Mouse (Mus musculus) stomach, embryonic 15.5 days (tissue): Measurements from ENCODE around the gene Dclk3. TPM values are rescaled to one million over a fixed set of nuclear protein-coding genes. Genes with fewer than 3 reads are reported as not detected.

Experiments
- ATAC-seq: fragments of 200-750 bp; cut with Nextera tagmentation; 2 replicates; pipeline ENCODE4 v1.8.0; 2017; ENCODE audit warnings: low read depth, moderate number of reproducible peaks, moderate TSS enrichment; ENCODE audit not compliant: insufficient read depth, low FRiP score
- H3K27ac ChIP-seq: fragments of 300-500 bp; sonication (generic); 2 replicates; pipeline ENCODE4 v1.5.1; 2015; ENCODE audit warnings: mild to moderate bottlenecking, inconsistent platforms
- H3K27me3 ChIP-seq: fragments of 300-500 bp; sonication (generic); replicated peaks from 2 replicates; pipeline ENCODE4 v1.6.1; 2015; ENCODE audit warnings: inconsistent platforms
- H3K36me3 ChIP-seq: fragments of 300-500 bp; sonication (generic); 2 replicates; pipeline ENCODE4 v1.6.1; 2015; ENCODE audit warnings: inconsistent platforms
- H3K4me1 ChIP-seq: fragments of 300-500 bp; sonication (generic); 2 replicates; pipeline ENCODE4 v1.6.1; 2015; ENCODE audit warnings: inconsistent platforms
- H3K4me2 ChIP-seq: fragments of 300-500 bp; sonication (generic); 2 replicates; pipeline ENCODE4 v1.6.1; 2015; ENCODE audit warnings: mild to moderate bottlenecking, inconsistent platforms
- H3K4me3 ChIP-seq: fragments of 300-500 bp; sonication (generic); replicated peaks from 2 replicates; pipeline ENCODE4 v1.5.1; 2015; ENCODE audit warnings: inconsistent platforms
- H3K9ac ChIP-seq: fragments of 300-500 bp; sonication (generic); 2 replicates; pipeline ENCODE4 v1.6.1; 2015; ENCODE audit warnings: inconsistent platforms
- H3K9me3 ChIP-seq: fragments of 300-500 bp; sonication (generic); 2 replicates; pipeline ENCODE4 v1.6.1; 2016; ENCODE audit warnings: inconsistent platforms
- WGBS: fragments of 180-500 bp; shearing (Covaris S2); methylation state at CpG from one replicate; pipeline ENCODE4 v1.1.7; 2015; 5-methylcytosine and 5-hydroxymethylcytosine counted together
- polyA plus RNA-seq: library from polyadenylated mRNA; unstranded; fragments of >200 nt; fragmentation: Nextera tagmentation; extraction: Ambion mirVana; gene quantifications from 2 replicates; pipeline ENCODE4 v1.2.1, GENCODE M21; 2015

Dclk3 gene
- polyA plus RNA-seq, 1 experiment from 2014 or later = 0.71 TPM

GRCm38 (mm10) chr9:111446204-111446603, 7.3 kb downstream of the Dclk3 start:
- Histone ChIP-seq H3K4me3 (no peak overlapping the region), H3K27me3 (no peaks in the 10 kb centered on the region), H3K36me3 (no peaks in the 10 kb centered on the region), H3K9me3 (no peaks in the 10 kb centered on the region), H3K4me1 (no peaks in the 10 kb centered on the region), H3K9ac (no peak overlapping the region), H3K27ac (no peak overlapping the region), H3K4me2 (no peak overlapping the region)
- no peak for ATAC-seq
- WGBS = 84% methylated on average over 2 of the region's 2 CpGs

- no peak for ATAC-seq
These were observed 10.1 kb downstream of the Dclk3 start for GRCm38 (mm10) chr9:111448976-111449375.

GRCm38 (mm10) chr9:111449880-111450279, 11.0 kb downstream of the Dclk3 start:
- 73% methylated on average over 5 of the region's 5 CpGs for WGBS
- H3K36me3 ChIP-seq = no peaks in the 10 kb centered on the region

More at GRCm38 (mm10) chr9:111448976-111449375, 10.1 kb downstream of the Dclk3 start:
- WGBS = 74% methylated on average over 2 of the region's 2 CpGs
- no peak overlapping the region for H3K27ac ChIP-seq
- no peak overlapping the region for H3K9ac ChIP-seq
- no peaks in the 10 kb centered on the region for H3K9me3 ChIP-seq
- H3K27me3 ChIP-seq = no peaks in the 10 kb centered on the region
- no peak overlapping the region for H3K4me2 ChIP-seq
- H3K4me3 ChIP-seq = no peak overlapping the region
- no peaks in the 10 kb centered on the region for H3K36me3 ChIP-seq
- H3K4me1 ChIP-seq = no peaks in the 10 kb centered on the region

GRCm38 (mm10) chr9:111450853-111451404, 12.0 kb downstream of the Dclk3 start:
- no peak overlapping the region for H3K9ac ChIP-seq
- H3K27ac ChIP-seq = no peak overlapping the region
- no peaks in the 10 kb centered on the region for H3K9me3 ChIP-seq
- no peaks in the 10 kb centered on the region for H3K27me3 ChIP-seq
- ATAC-seq = no peak
- no peaks in the 10 kb centered on the region for H3K4me1 ChIP-seq
- no peaks in the 10 kb centered on the region for H3K36me3 ChIP-seq
- H3K4me3 ChIP-seq = no peak overlapping the region
- 73% methylated on average over 12 of the region's 12 CpGs for WGBS
- H3K4me2 ChIP-seq = no peak overlapping the region

More at GRCm38 (mm10) chr9:111449880-111450279, 11.0 kb downstream of the Dclk3 start:
- Histone ChIP-seq H3K4me1 (no peaks in the 10 kb centered on the region), H3K9me3 (no peaks in the 10 kb centered on the region), H3K4me3 (no peak overlapping the region), H3K27me3 (no peaks in the 10 kb centered on the region), H3K27ac (no peak overlapping the region), H3K9ac (no peak overlapping the region), H3K4me2 (no peak overlapping the region)
- no peak for ATAC-seq

- no peak for ATAC-seq
- H3K4me2 ChIP-seq = no peak overlapping the region
- H3K27me3 ChIP-seq = no peaks in the 10 kb centered on the region
- no peaks in the 10 kb centered on the region for H3K4me1 ChIP-seq
- H3K9me3 ChIP-seq = no peaks in the 10 kb centered on the region
- no peak overlapping the region for H3K4me3 ChIP-seq
- no peak overlapping the region for H3K9ac ChIP-seq
- no peaks in the 10 kb centered on the region for H3K36me3 ChIP-seq
- 57% methylated on average over 3 of the region's 3 CpGs for WGBS
- H3K27ac ChIP-seq = no peak overlapping the region
These were observed 15.0 kb downstream of the Dclk3 start for GRCm38 (mm10) chr9:111453895-111454294.

GRCm38 (mm10) chr9:111457176-111457935, 18.5 kb downstream of the Dclk3 start:
- Histone ChIP-seq H3K4me1 (peaks cover 7% of the 10 kb centered on the region; the same call in 1 of the 2 replicates), H3K36me3 (no peaks in the 10 kb centered on the region), H3K4me3 (no peak overlapping the region), H3K4me2 (no peak overlapping the region), H3K9me3 (no peaks in the 10 kb centered on the region), H3K9ac (no peak overlapping the region), H3K27ac (no peak overlapping the region), H3K27me3 (no peaks in the 10 kb centered on the region)
- no peak for ATAC-seq
- WGBS = 77% methylated on average over 10 of the region's 10 CpGs

GRCm38 (mm10) chr9:111457936-111458310, 19.0 kb downstream of the Dclk3 start:
- Histone ChIP-seq H3K9me3 (no peaks in the 10 kb centered on the region), H3K27me3 (no peaks in the 10 kb centered on the region), H3K27ac (no peak overlapping the region), H3K9ac (no peak overlapping the region), H3K4me1 (peaks cover 7% of the 10 kb centered on the region; the same call in 1 of the 2 replicates), H3K4me2 (no peak overlapping the region), H3K36me3 (no peaks in the 10 kb centered on the region), H3K4me3 (no peak overlapping the region)
- no peak for ATAC-seq
- 77% methylated on average over 4 of the region's 4 CpGs for WGBS

GRCm38 (mm10) chr9:111459466-111459865, 20.6 kb downstream of the Dclk3 start:
- H3K36me3 ChIP-seq = no peaks in the 10 kb centered on the region
- H3K4me3 ChIP-seq = no peak overlapping the region
- H3K9me3 ChIP-seq = no peaks in the 10 kb centered on the region
- H3K4me2 ChIP-seq = no peak overlapping the region
- H3K27me3 ChIP-seq = no peaks in the 10 kb centered on the region
- no peak overlapping the region for H3K27ac ChIP-seq
- WGBS = 52% methylated on average over 8 of the region's 8 CpGs
- H3K4me1 ChIP-seq = peaks cover 7% of the 10 kb centered on the region; the same call in 1 of the 2 replicates
- no peak for ATAC-seq
- no peak overlapping the region for H3K9ac ChIP-seq

- no peak overlapping the region for H3K4me3 ChIP-seq
- H3K27me3 ChIP-seq = no peaks in the 10 kb centered on the region
- 47% methylated on average over 6 of the region's 6 CpGs for WGBS
- no peaks in the 10 kb centered on the region for H3K36me3 ChIP-seq
- ATAC-seq = peak; percentile 56; the same call in 1 of the 2 replicates
- peaks cover 7% of the 10 kb centered on the region; the same call in 1 of the 2 replicates for H3K4me1 ChIP-seq
- H3K9ac ChIP-seq = no peak overlapping the region
- H3K27ac ChIP-seq = no peak overlapping the region
- H3K9me3 ChIP-seq = no peaks in the 10 kb centered on the region
- H3K4me2 ChIP-seq = no peak overlapping the region
These were observed 21.4 kb downstream of the Dclk3 start for GRCm38 (mm10) chr9:111460201-111460814.

- Histone ChIP-seq H3K9ac (no peak overlapping the region), H3K4me3 (no peak overlapping the region), H3K27ac (no peak overlapping the region), H3K4me1 (peaks cover 7% of the 10 kb centered on the region; the same call in 1 of the 2 replicates), H3K36me3 (no peaks in the 10 kb centered on the region), H3K9me3 (no peaks in the 10 kb centered on the region), H3K4me2 (no peak overlapping the region), H3K27me3 (no peaks in the 10 kb centered on the region)
- 70% methylated on average over 10 of the region's 10 CpGs for WGBS
- ATAC-seq = no peak
These were observed 22.7 kb downstream of the Dclk3 start for GRCm38 (mm10) chr9:111461415-111462103.

- Histone ChIP-seq H3K27me3 (no peaks in the 10 kb centered on the region), H3K4me2 (no peak overlapping the region), H3K9ac (no peak overlapping the region), H3K36me3 (no peaks in the 10 kb centered on the region), H3K4me3 (no peak overlapping the region), H3K27ac (no peak overlapping the region), H3K4me1 (no peaks in the 10 kb centered on the region), H3K9me3 (no peaks in the 10 kb centered on the region)
- ATAC-seq = no peak
- WGBS = 88% methylated on average over 6 of the region's 6 CpGs
These were observed 26.8 kb downstream of the Dclk3 start for GRCm38 (mm10) chr9:111465666-111466065.
